Mouse (Mus musculus) ovary, adult 10 weeks (tissue): ENCODE data around the gene Pax2. TPM values are rescaled to one million over a fixed set of nuclear protein-coding genes. Genes with fewer than 3 reads are reported as not detected.

ENCODE experiments used
- polyA plus RNA-seq: library from polyadenylated mRNA; stranded (reverse); fragments of 350-450 nt; fragmentation: Illumina TruSeq; extraction: RNeasy Lipid Tissue Mini Kit (QIAGEN cat#74804); gene quantifications from one replicate; pipeline ENCODE4 v1.2.3, GENCODE M21; 2014

The Pax2 gene
- not detected for polyA plus RNA-seq

GRCm38 (mm10) chr19:44755693-44756420 is at the start of gene Pax2:
Gene Pax2, plus strand, starts transcription at chr19:44756045.

Other genes with a start within 250 kb of the Pax2 start
- 0.14 TPM for gene Sec31b, start 210.2 kb upstream of the Pax2 start, polyA plus RNA-seq
- not detected for gene Gm20538, start 203.2 kb upstream of the Pax2 start, polyA plus RNA-seq
- gene Ndufb8, start 200.6 kb upstream of the Pax2 start, polyA plus RNA-seq: 33.0 TPM
- gene Hif1an, start 193.2 kb upstream of the Pax2 start, polyA plus RNA-seq: 14.4 TPM
- gene Slf2, start 175.1 kb downstream of the Pax2 start, polyA plus RNA-seq: 126 TPM
- gene Sema4g, start 233.1 kb downstream of the Pax2 start, polyA plus RNA-seq: 0.29 TPM
- gene Twnk, start 249.6 kb downstream of the Pax2 start, polyA plus RNA-seq: 8.5 TPM